ENCODE assay signal across 10 mouse cellular contexts in genomic region chr6:24894874-24895183, GRCm38 (mm10). TPM values are rescaled to one million over a fixed set of nuclear protein-coding genes. Genes with fewer than 3 reads are reported as not detected.
DNase-seq lines count a peak whose midpoint lies in the region; ATAC-seq and TF ChIP-seq lines count a peak whose summit lies in the region.
"Had no signal": no experiment of that assay in that cellular context is flagged by ENCODE, and none has a peak within 500 bp of the region (broad histone marks: within the 10 kb centered on the region; RNA-seq: fewer than 3 reads in every experiment).

No protein-coding gene starts in this region.

- peak overlapping the region; percentile 33 for H3K4me3 ChIP-seq in heart, embryonic 12.5 days
- H3K4me3 ChIP-seq in midbrain, embryonic 16.5 days (ENCODE audit: low read depth, low read length), result no peak overlapping the region
- H3K4me3 ChIP-seq in midbrain, embryonic 13.5 days (replicated peaks), result no peak overlapping the region
- peak overlapping the region; percentile 17; the same call in 1 of the 2 replicates for H3K4me3 ChIP-seq in limb, embryonic 13.5 days
- H3K4me3 ChIP-seq in layer of hippocampus, adult 2 months, result no peak overlapping the region
- H3K4me3 ChIP-seq: left cerebral cortex, adult 2 months had no signal

- WGBS in heart, embryonic 12.5 days, result 57% methylated on average over 2 of the region's 2 CpGs
- 68% methylated on average over 2 of the region's 2 CpGs for WGBS in midbrain, embryonic 16.5 days
- WGBS in midbrain, embryonic 13.5 days, result 61% methylated on average over 2 of the region's 2 CpGs
- WGBS in limb, embryonic 13.5 days, result 49% methylated on average over 2 of the region's 2 CpGs

- no peak for TF ChIP-seq CTCF in layer of hippocampus, adult 2 months (conservative IDR thresholded peaks at IDR 0.05)

- ATAC-seq in heart, embryonic 12.5 days (ENCODE audit: insufficient number of reproducible peaks, low FRiP score), result no peak
- ATAC-seq in midbrain, embryonic 16.5 days, result no peak
- ATAC-seq in midbrain, embryonic 13.5 days, result no peak
- ATAC-seq in limb, embryonic 13.5 days (ENCODE audit: low FRiP score, low read depth), result no peak
- ATAC-seq in megakaryocyte progenitor cell, adult 5-6 weeks (replicated peaks; ENCODE audit: poor library complexity), result no peak

- intact Hi-C loops in heart, postnatal 10 days (cut with DNase I), result loop anchor here (2.0 kb wide), 1 partner anchor 174 kb away; no protein-coding TSS in a partner anchor

- H3K4me2 ChIP-seq in heart, embryonic 12.5 days, result peak overlapping the region; percentile 55
- 0 out of 2 replicates have a peak overlapping the region, but pooled peaks have one; percentile 8 for H3K4me2 ChIP-seq in midbrain, embryonic 16.5 days (ENCODE audit: low read length)
- H3K4me2 ChIP-seq in midbrain, embryonic 13.5 days (replicated peaks), result no peak overlapping the region
- H3K4me2 ChIP-seq in limb, embryonic 13.5 days (replicated peaks), result peak overlapping the region; percentile 41

- no peak overlapping the region for H3K9ac ChIP-seq in heart, embryonic 12.5 days
- no peak overlapping the region for H3K9ac ChIP-seq in midbrain, embryonic 16.5 days (ENCODE audit: low read depth, low read length)
- no peak overlapping the region for H3K9ac ChIP-seq in midbrain, embryonic 13.5 days (replicated peaks)
- H3K9ac ChIP-seq in limb, embryonic 13.5 days, result no peak overlapping the region

- 0 out of 2 replicates have a peak, but pooled peaks cover 3% of the 10 kb centered on the region for H3K4me1 ChIP-seq in heart, embryonic 12.5 days (replicated peaks)
- no peaks in the 10 kb centered on the region for H3K4me1 ChIP-seq in midbrain, embryonic 16.5 days (ENCODE audit: control insufficient read depth, insufficient read depth, low read length)
- H3K4me1 ChIP-seq in midbrain, embryonic 13.5 days (replicated peaks), result no peaks in the 10 kb centered on the region
- H3K4me1 ChIP-seq in limb, embryonic 13.5 days, result no peaks in the 10 kb centered on the region

- H3K36me3 ChIP-seq in heart, embryonic 12.5 days, result no peaks in the 10 kb centered on the region
- no peaks in the 10 kb centered on the region for H3K36me3 ChIP-seq in midbrain, embryonic 16.5 days (ENCODE audit: control insufficient read depth, insufficient read depth, low read length)
- no peaks in the 10 kb centered on the region for H3K36me3 ChIP-seq in midbrain, embryonic 13.5 days
- H3K36me3 ChIP-seq in limb, embryonic 13.5 days, result no peaks in the 10 kb centered on the region

- H3K27me3 ChIP-seq in heart, embryonic 12.5 days (replicated peaks), result no peaks in the 10 kb centered on the region
- no peaks in the 10 kb centered on the region for H3K27me3 ChIP-seq in midbrain, embryonic 16.5 days (ENCODE audit: control insufficient read depth, insufficient read depth, low read depth, low read length)
- no peaks in the 10 kb centered on the region for H3K27me3 ChIP-seq in midbrain, embryonic 13.5 days
- no peaks in the 10 kb centered on the region for H3K27me3 ChIP-seq in limb, embryonic 13.5 days

- no peak for DNase-seq in heart, postnatal 10 days
- no peak for DNase-seq in layer of hippocampus, adult 2 months (ENCODE audit: low spot score in 2 of 2)
- no peak for DNase-seq in left cerebral cortex, adult 11 months (ENCODE audit: low spot score)

- no peak overlapping the region for H3K27ac ChIP-seq in heart, embryonic 12.5 days (ENCODE audit: poor library complexity, severe bottlenecking)
- no peak overlapping the region for H3K27ac ChIP-seq in midbrain, embryonic 16.5 days (ENCODE audit: low read length)
- H3K27ac ChIP-seq in midbrain, embryonic 13.5 days, result no peak overlapping the region
- no peak overlapping the region for H3K27ac ChIP-seq in limb, embryonic 13.5 days
- H3K27ac ChIP-seq in layer of hippocampus, adult 2 months, result no peak overlapping the region
- H3K27ac ChIP-seq: left cerebral cortex, adult 2 months had no signal

- no peaks in the 10 kb centered on the region for H3K9me3 ChIP-seq in heart, embryonic 12.5 days (replicated peaks)
- H3K9me3 ChIP-seq in midbrain, embryonic 16.5 days (replicated peaks; ENCODE audit: control insufficient read depth, low read length, poor library complexity, severe bottlenecking), result no peaks in the 10 kb centered on the region
- H3K9me3 ChIP-seq in midbrain, embryonic 13.5 days, result no peaks in the 10 kb centered on the region
- H3K9me3 ChIP-seq in limb, embryonic 13.5 days, result no peaks in the 10 kb centered on the region

RNA-seq across cellular contexts. Expression of gene Hyal5, which starts 37.0 kb away (rescaled TPM):
- not detected in 2 replicates for polyA plus RNA-seq in heart, embryonic 12.5 days (2016; fragmentation: Nextera tagmentation; extraction: Ambion mirVana)
- not detected for total RNA-seq in heart, postnatal 10 days (2021)
- not detected in 2 replicates for polyA plus RNA-seq in midbrain, embryonic 16.5 days (2015; fragmentation: Nextera tagmentation; extraction: Ambion mirVana)
- polyA plus RNA-seq in midbrain, embryonic 13.5 days (2015; fragmentation: Nextera tagmentation; extraction: Ambion mirVana), result not detected in 2 replicates
- polyA plus RNA-seq in limb, embryonic 13.5 days (2015; fragmentation: Nextera tagmentation; extraction: Ambion mirVana), result not detected in 2 replicates
- not detected in 2 replicates for total RNA-seq in megakaryocyte progenitor cell, adult 5-6 weeks (2015)
- total RNA-seq in megakaryocyte progenitor cell, adult 5-6 weeks (2017), result not detected in 2 replicates
- not detected for total RNA-seq in layer of hippocampus, adult 2 months (2021)
- total RNA-seq: gastrocnemius, postnatal 25 days; left cerebral cortex, adult 2 months had no signal

Comparison
In these comparisons a context has a peak if more than half of its experiments do, and no peak if none do; other contexts are left out.
1. H3K4me3 ChIP-seq: peak in heart, embryonic 12.5 days (single experiment) and limb, embryonic 13.5 days (single experiment); none in midbrain, embryonic 16.5 days (single experiment), midbrain, embryonic 13.5 days (single experiment) and layer of hippocampus, adult 2 months (single experiment).